Mouse (Mus musculus) CH12.LX (cell line): Measurements from ENCODE around the gene Lce3f. TPM values are rescaled to one million over a fixed set of nuclear protein-coding genes. Genes with fewer than 3 reads are reported as not detected.

Source experiments
- DNase-seq: peaks from one replicate; pipeline ENCODE4 v3.0.0-alpha.2; 2013; ENCODE audit errors: extremely low read depth
- H3K27ac ChIP-seq: 2 replicates; pipeline ENCODE4 v1.5.1; 2012; ENCODE audit warnings: low read depth, mild to moderate bottlenecking, control low read depth, moderate library complexity; ENCODE audit not compliant: insufficient read depth
- H3K27me3 ChIP-seq: replicated peaks from 2 replicates; pipeline ENCODE3; 2012; ENCODE audit warnings: inconsistent platforms
- H3K36me3 ChIP-seq, 2 experiments: replicated peaks in 1 of 2; 2 replicates each; pipeline versions ENCODE3 to v1.6.1; 2012; ENCODE audit warnings: inconsistent platforms in 1 of 2, low read length in 1 of 2, mild to moderate bottlenecking in 1 of 2, mixed read lengths in 1 of 2, moderate library complexity in 1 of 2; ENCODE audit not compliant: control insufficient read depth in 1 of 2, insufficient read depth in 1 of 2
- H3K4me1 ChIP-seq, 2 experiments: 2 replicates each; pipeline ENCODE4 v1.6.1; 2012; ENCODE audit warnings: inconsistent platforms in 1 of 2, moderate library complexity in 1 of 2; ENCODE audit not compliant: insufficient read depth in 2 of 2, control insufficient read depth in 1 of 2
- H3K4me2 ChIP-seq: 2 replicates; pipeline ENCODE4 v1.6.1; 2012; ENCODE audit warnings: low read depth, mild to moderate bottlenecking, control low read depth; ENCODE audit not compliant: poor library complexity, insufficient read depth, severe bottlenecking
- H3K4me3 ChIP-seq, 3 experiments: fragments of 150-350 bp in 1 of 3; sonication (generic) in 1 of 3; replicated peaks in 1 of 3; 2 replicates each; pipeline versions ENCODE3 to v1.5.1; 2011 to 2012; ENCODE audit warnings: low read depth in 2 of 3, low read length in 2 of 3, mild to moderate bottlenecking in 2 of 3, moderate library complexity in 2 of 3, control low read depth in 1 of 3, improper control_type of control experiment in 1 of 3, inconsistent platforms in 1 of 3, mixed read lengths in 1 of 3; ENCODE audit not compliant: poor library complexity in 1 of 3
- H3K79me2 ChIP-seq: replicated peaks from 2 replicates; pipeline ENCODE4 v1.6.1; 2012; ENCODE audit warnings: mild to moderate bottlenecking, moderate library complexity; ENCODE audit not compliant: control insufficient read depth, poor library complexity, insufficient read depth, severe bottlenecking; ENCODE audit errors: extremely low read depth
- H3K9ac ChIP-seq: 2 replicates; pipeline ENCODE4 v1.6.1; 2012; ENCODE audit warnings: low read depth, mild to moderate bottlenecking, control low read depth, moderate library complexity; ENCODE audit not compliant: insufficient read depth
- H3K9me3 ChIP-seq: replicated peaks from 2 replicates; pipeline ENCODE3; 2012; ENCODE audit warnings: low read length, inconsistent platforms, mixed read lengths
- CTCF ChIP-seq, 2 experiments: IDR thresholded peaks in 1 of 2; conservative IDR thresholded peaks in 1 of 2; 2 replicates each; pipeline ENCODE4 v1.5.1; 2011 to 2012; ENCODE audit warnings: low read depth in 2 of 2, low read length in 2 of 2, improper control_type of control experiment in 1 of 2, inconsistent platforms in 1 of 2, mild to moderate bottlenecking in 1 of 2, moderate library complexity in 1 of 2
- EP300 ChIP-seq: IDR thresholded peaks from 2 replicates; pipeline ENCODE4 v1.6.1; 2011; ENCODE audit warnings: low read length, improper control_type of control experiment
- ETS1 ChIP-seq: conservative IDR thresholded peaks from 2 replicates; pipeline ENCODE4 v1.6.1; 2012; ENCODE audit warnings: low read depth, mild to moderate bottlenecking, inconsistent platforms, low read length, improper control_type of control experiment, moderate library complexity
- GABPA ChIP-seq: IDR thresholded peaks from 2 replicates; pipeline ENCODE4 v1.6.1; 2012; ENCODE audit warnings: low read depth, low read length, improper control_type of control experiment, inconsistent platforms; ENCODE audit not compliant: insufficient replicate concordance
- IRF4 ChIP-seq: IDR thresholded peaks from 2 replicates; pipeline ENCODE4 v1.6.1; 2014; ENCODE audit warnings: low read depth, mild to moderate bottlenecking, inconsistent platforms, low read length, improper control_type of control experiment
- JUN ChIP-seq: IDR thresholded peaks from 2 replicates; pipeline ENCODE4 v1.6.1; 2011; ENCODE audit warnings: low read depth, mild to moderate bottlenecking, low read length, improper control_type of control experiment, moderate library complexity; ENCODE audit not compliant: insufficient read depth
- JUND ChIP-seq: conservative IDR thresholded peaks from 2 replicates; pipeline ENCODE4 v1.6.1; 2011; ENCODE audit warnings: low read depth, low read length, improper control_type of control experiment
- MAFK ChIP-seq: IDR thresholded peaks from 2 replicates; pipeline ENCODE4 v1.6.1; 2011; ENCODE audit warnings: low read length, improper control_type of control experiment; ENCODE audit not compliant: insufficient replicate concordance
- MAX ChIP-seq: IDR thresholded peaks from 2 replicates; pipeline ENCODE4 v1.6.1; 2011; ENCODE audit warnings: low read length, improper control_type of control experiment
- MAZ ChIP-seq: IDR thresholded peaks from 2 replicates; pipeline ENCODE4 v1.6.1; 2012; ENCODE audit warnings: low read depth, mild to moderate bottlenecking, inconsistent platforms, low read length, improper control_type of control experiment, moderate library complexity
- MEF2A ChIP-seq: IDR thresholded peaks from 2 replicates; pipeline ENCODE4 v1.6.1; 2014; ENCODE audit warnings: low read depth, mild to moderate bottlenecking, inconsistent platforms, low read length, improper control_type of control experiment, borderline replicate concordance
- MXI1 ChIP-seq: IDR thresholded peaks from 2 replicates; pipeline ENCODE4 v1.6.1; 2011; ENCODE audit warnings: mild to moderate bottlenecking, low read depth, low read length, improper control_type of control experiment
- MYC ChIP-seq: IDR thresholded peaks from 2 replicates; pipeline ENCODE4 v1.6.1; 2011; ENCODE audit warnings: low read depth, mild to moderate bottlenecking, improper control_type of control experiment, low read length
- NELFE ChIP-seq: IDR thresholded peaks from 2 replicates; pipeline ENCODE4 v1.6.1; 2011; ENCODE audit warnings: low read depth, low read length, improper control_type of control experiment
- PAX5 ChIP-seq: IDR thresholded peaks from 2 replicates; pipeline ENCODE4 v1.6.1; 2012; ENCODE audit warnings: low read length, inconsistent platforms, mixed read lengths
- POLR2A ChIP-seq: IDR thresholded peaks from 2 replicates; pipeline ENCODE4 v1.6.1; 2011; ENCODE audit warnings: low read depth, mild to moderate bottlenecking, improper control_type of control experiment, low read length
- POLR2AphosphoS2 ChIP-seq: IDR thresholded peaks from 2 replicates; pipeline ENCODE4 v1.6.1; 2011; ENCODE audit warnings: low read depth, low read length, improper control_type of control experiment
- RAD21 ChIP-seq: IDR thresholded peaks from 2 replicates; pipeline ENCODE4 v1.6.1; 2011; ENCODE audit warnings: low read depth, mild to moderate bottlenecking, low read length, improper control_type of control experiment, moderate library complexity
- RCOR1 ChIP-seq: conservative IDR thresholded peaks from 2 replicates; pipeline ENCODE4 v1.6.1; 2012; ENCODE audit warnings: low read depth, mild to moderate bottlenecking, inconsistent platforms, low read length, improper control_type of control experiment
- SMC3 ChIP-seq: IDR thresholded peaks from 2 replicates; pipeline ENCODE4 v1.6.1; 2011; ENCODE audit warnings: low read depth, low read length, improper control_type of control experiment
- UBTF ChIP-seq: IDR thresholded peaks from 2 replicates; pipeline ENCODE4 v1.6.1; 2012; ENCODE audit warnings: low read depth, mild to moderate bottlenecking, inconsistent platforms, low read length, improper control_type of control experiment, moderate library complexity
- USF2 ChIP-seq: conservative IDR thresholded peaks from 2 replicates; pipeline ENCODE4 v1.6.1; 2011; ENCODE audit warnings: low read depth, low read length, improper control_type of control experiment
- ZMIZ1 ChIP-seq: IDR thresholded peaks from 2 replicates; pipeline ENCODE4 v1.6.1; 2012; ENCODE audit warnings: low read depth, mild to moderate bottlenecking, inconsistent platforms, low read length, improper control_type of control experiment
- ZNF384 ChIP-seq: IDR thresholded peaks from 2 replicates; pipeline ENCODE4 v1.6.1; 2012; ENCODE audit warnings: low read depth, low read length, improper control_type of control experiment, inconsistent platforms
- dilution Hi-C: fragments of 300-500 bp; cut with MboI; formaldehyde crosslinking; loops from 2 replicates; pipeline ENCODE4 v1.14.3; 2020; ENCODE audit warnings: low sequenced_read_pairs; ENCODE audit not compliant: extremely low pct_unique_long_range_greater_than_20kb, extremely low pct_ligation_motif_present
- in situ Hi-C: fragments of 300-500 bp; cut with MboI; formaldehyde crosslinking; loops from 3 replicates; pipeline ENCODE4 v1.14.3; 2019; ENCODE audit warnings: low sequenced_read_pairs, low pct_ligation_motif_present, low pct_unique_long_range_greater_than_20kb, mixed read lengths
- polyA plus RNA-seq: library from polyadenylated mRNA; unstranded; fragments of >175 nt; gene quantifications from 2 replicates; pipeline ENCODE4 v1.2.1, GENCODE M21; 2012; ENCODE audit warnings: low read depth; ENCODE audit not compliant: insufficient read length
- total RNA-seq, 2 experiments: library from RNA; depleted of rRNA; stranded (reverse); fragments of 300-350 nt in 1 of 2; fragments of >200 nt in 1 of 2; gene quantifications; 2 replicates each; pipeline ENCODE4 v1.2.3; 2012 to 2014

Lce3f gene
- total and polyA plus RNA-seq, 3 experiments, result not detected

DNA sequence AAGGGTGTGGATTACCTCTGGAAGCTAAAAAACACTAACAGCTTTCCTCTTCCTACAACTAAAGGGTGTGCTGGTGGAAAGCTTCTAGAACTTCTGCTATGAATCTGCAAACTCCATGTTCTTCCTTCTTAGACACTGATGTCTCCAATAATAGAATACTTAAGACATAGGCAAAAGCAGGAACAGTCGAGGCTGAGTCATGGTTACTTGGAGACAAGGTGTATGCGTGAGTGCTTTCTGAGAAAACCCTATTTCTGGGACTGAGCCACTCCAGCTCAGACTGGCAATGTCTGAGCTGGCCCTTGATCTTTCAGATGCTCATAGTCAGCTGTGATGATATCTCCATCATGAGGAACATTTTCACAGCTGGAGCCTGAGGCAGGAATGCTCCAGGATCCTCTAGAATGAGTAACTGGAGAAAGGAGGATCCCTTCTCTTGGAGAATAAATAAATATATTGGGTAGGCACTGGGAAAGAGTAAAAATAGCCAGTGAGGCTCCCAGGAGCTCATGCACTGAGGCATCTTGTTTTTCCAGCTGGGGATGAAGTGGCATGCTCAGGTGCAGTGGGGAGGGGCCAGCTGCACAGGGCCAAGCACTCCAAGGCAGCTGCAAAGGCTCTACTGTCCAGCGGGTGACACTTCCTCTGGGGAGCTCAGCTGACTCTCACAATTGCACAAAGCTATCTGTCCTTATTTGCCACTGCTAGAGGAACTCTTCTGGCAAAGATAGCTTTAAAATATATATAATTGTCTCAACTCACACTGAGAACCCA is 31.6 kb downstream of the Lce3f start:
- H3K9me3 ChIP-seq, result no peaks in the 10 kb centered on the region
- H3K27ac ChIP-seq, result no peak overlapping the region
- H3K4me3 ChIP-seq, result no peak overlapping the region
- no peak for DNase-seq
- H3K36me3 ChIP-seq, result no peaks in the 10 kb centered on the region
- H3K27me3 ChIP-seq, result no peaks in the 10 kb centered on the region
- dilution Hi-C loops, result no loop called here
- TF ChIP-seq MAFK (no peak), UBTF (no peak), NELFE (no peak), MAX (no peak), JUN (no peak), POLR2A (no peak), MAZ (no peak), JUND (no peak), IRF4 (no peak), ETS1 (no peak), SMC3 (no peak), GABPA (no peak), MEF2A (no peak), EP300 (no peak), POLR2AphosphoS2 (no peak), PAX5 (no peak), CTCF (conservative IDR thresholded peaks at IDR 0.05 in 1 of 2, IDR thresholded peaks at IDR 0.05 in 1 of 2; ENCODE audit: low read depth in 2 of 2, low read length in 2 of 2) (no peak), MYC (no peak)
- H3K9ac ChIP-seq, result no peak overlapping the region
- no peak overlapping the region for H3K4me2 ChIP-seq
- H3K79me2 ChIP-seq, result no peaks in the 10 kb centered on the region
- in situ Hi-C loops, result no loop called here
- peaks cover 0 to 7% of the 10 kb centered on the region in 2 experiments; a peak in 2 of 4 replicates for H3K4me1 ChIP-seq

- Histone ChIP-seq H3K36me3 (no peaks in the 10 kb centered on the region), H3K4me1 (peaks cover 0 to 7% of the 10 kb centered on the region in 2 experiments; a peak in 2 of 4 replicates), H3K27me3 (no peaks in the 10 kb centered on the region), H3K9ac (no peak overlapping the region), H3K4me2 (no peak overlapping the region), H3K9me3 (no peaks in the 10 kb centered on the region), H3K4me3 (no peak overlapping the region), H3K79me2 (no peaks in the 10 kb centered on the region), H3K27ac (no peak overlapping the region)
- dilution Hi-C loops (no loop called here), in situ Hi-C loops (no loop called here)
- no peak for TF ChIP-seq IRF4
- no peak for TF ChIP-seq MAX
- no peak for TF ChIP-seq PAX5
- TF ChIP-seq RAD21, result no peak
- TF ChIP-seq ETS1, result no peak
- TF ChIP-seq RCOR1, result no peak
- TF ChIP-seq MYC, result no peak
- no peak for TF ChIP-seq USF2
- TF ChIP-seq ZMIZ1, result no peak
- TF ChIP-seq MXI1, result no peak
- TF ChIP-seq ZNF384, result no peak
- no peak for TF ChIP-seq MAFK
- no peak for DNase-seq
Observed at GRCm38 (mm10) chr3:93025486-93025885, 33.5 kb downstream of the Lce3f start.
